Mouse (Mus musculus): ENCODE measurements around the gene Gm11756.

DNA sequence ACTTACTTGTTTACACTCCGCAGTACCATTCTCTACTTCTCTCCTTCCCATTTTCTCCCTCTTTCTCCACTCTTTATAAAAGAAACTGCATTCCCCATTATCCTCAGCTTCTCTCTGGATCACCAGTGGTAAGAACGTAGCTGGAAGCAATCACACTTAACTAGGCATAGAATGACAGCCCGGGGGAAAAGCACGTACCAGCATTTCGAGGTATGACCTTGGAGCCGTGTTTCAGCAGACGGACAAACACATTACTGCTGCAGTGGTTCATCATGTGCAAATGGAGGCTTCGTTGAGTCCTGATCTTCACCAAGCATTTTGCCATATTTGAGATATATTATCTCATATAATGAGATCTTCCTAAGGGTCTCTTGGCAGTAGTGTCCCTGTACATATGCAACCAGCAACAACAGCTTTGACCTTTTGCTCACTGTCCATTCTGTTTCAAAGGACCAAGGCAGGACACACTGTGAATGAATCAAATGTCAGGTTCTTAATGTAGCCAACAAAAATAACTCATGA lies 29.9 kb upstream of the Gm11756 start, which contains the start of gene 2310002L09Rik:
- TF ChIP-seq CTCF (IDR thresholded peaks at IDR 0.05; ENCODE audit: control insufficient read depth, insufficient read depth, insufficient read length) (no peak), MAX (IDR thresholded peaks at IDR 0.05) (no peak)

Data from C2C12 (cell line).